Mouse (Mus musculus) heart, postnatal 10 days (tissue): Measurements from ENCODE around the gene Clec3a. TPM values are rescaled to one million over a fixed set of nuclear protein-coding genes. Genes with fewer than 3 reads are reported as not detected.

ENCODE experiments used
- DNase-seq, 2 experiments: peaks; one replicate each; pipeline ENCODE4 v3.0.0; 2021
- intact Hi-C: fragments of 180-260 bp; cut with DNase I; formaldehyde crosslinking; loops from one replicate; pipeline ENCODE4 v1.15.1; 2025
- total RNA-seq, 2 experiments: library from RNA; stranded (reverse); gene quantifications; 2 replicates each; pipeline ENCODE4 v1.2.3; 2021

The Clec3a gene
- total RNA-seq, 2 experiments from 2014 or later: not detected

DNA sequence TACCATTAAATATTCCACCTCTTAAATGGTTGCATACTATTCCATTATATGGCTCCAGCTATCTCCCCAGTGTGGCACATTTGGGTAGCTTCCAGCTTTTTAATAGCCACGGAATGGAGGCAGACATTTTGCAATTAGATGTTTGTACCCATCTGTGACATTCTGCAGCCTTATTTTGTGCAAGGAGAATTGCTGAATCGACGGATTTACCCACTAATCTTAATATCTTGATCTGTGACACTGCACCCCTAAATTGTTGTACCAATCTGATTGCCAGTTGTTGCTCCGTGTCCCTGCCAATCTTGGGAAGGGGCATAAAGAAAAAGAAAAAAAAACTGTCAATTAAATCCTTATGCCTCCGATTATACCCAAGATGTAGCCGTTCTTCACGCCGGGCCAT, 37.4 kb downstream of the Clec3a start:
- intact Hi-C loops: no loop called here
- no peak for DNase-seq

DNA sequence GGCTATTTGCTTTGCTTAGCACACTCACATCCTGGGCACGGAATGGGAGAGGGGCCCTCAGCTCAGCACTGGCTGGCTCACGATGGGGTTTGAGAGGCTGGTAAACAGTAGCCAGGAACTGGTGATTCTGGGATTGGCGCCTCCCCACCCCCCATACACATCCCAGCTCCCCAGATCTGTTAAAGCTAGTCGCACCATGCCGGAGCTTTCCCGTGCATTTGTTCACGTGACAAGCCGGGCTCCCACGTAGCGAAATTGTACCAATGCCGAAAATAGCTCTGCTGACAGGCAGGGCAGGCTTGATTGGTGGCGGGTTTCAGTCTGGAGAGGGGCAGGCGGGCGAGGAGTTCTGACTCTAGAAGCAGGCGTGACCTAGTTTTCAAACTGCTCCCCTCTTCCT, 38.1 kb downstream of the Clec3a start:
- peak; percentile 55 to 69 for DNase-seq
- intact Hi-C loops: no loop called here

DNA sequence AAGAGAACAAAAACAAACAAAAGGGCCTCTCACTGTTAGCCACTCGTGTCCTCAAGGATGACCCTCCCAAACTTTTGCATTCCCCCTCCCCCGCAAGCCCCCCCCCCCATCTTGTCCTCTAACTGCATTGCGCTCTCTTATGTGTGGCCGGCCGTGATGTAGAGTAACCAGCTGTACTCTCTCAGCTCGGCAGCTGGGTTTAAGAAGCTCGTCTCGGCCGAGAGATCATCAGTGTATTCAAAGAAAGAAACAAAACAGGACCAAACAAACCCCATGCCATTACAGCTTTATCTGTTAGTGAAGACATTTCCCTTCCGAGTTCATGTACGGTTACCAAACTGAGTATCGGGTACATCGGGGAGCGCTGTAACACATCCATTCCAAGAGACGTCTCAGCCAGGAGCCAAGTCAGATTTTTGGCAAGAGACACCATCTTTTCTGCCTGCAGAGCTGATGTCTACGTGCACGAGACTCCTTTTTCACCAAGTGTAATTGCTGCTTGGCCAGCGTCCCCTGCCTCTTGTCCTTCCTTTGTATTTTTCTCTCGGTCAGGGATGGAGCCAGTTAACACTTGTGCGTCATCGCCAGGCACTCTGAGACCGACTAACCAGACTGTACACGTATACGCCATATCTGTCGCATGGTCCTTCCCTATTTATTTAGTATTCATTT, 40.4 kb downstream of the Clec3a start:
- DNase-seq: peak; percentile 53 to 59
- intact Hi-C loops: no loop called here

DNA sequence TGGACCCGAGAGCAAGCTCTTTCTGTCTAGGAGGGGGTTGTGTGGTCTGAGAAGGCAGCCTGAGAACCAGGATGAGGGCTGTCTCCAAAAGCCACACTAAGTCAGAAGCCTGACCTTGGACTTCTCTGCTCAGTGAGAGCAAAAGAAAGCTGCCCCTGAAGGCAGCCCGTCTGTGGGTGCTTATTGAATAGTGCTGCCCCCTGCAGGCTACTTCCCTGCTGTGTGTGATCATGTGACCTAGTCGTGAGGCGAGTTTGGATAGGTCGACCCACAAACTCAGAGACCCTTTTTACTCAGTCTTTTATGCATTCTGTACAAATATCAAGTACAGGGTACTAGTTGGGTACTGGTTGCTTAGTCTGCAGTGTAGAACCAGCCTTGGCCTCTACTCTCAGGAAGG, 42.7 kb downstream of the Clec3a start:
- intact Hi-C loops: no loop called here

DNA sequence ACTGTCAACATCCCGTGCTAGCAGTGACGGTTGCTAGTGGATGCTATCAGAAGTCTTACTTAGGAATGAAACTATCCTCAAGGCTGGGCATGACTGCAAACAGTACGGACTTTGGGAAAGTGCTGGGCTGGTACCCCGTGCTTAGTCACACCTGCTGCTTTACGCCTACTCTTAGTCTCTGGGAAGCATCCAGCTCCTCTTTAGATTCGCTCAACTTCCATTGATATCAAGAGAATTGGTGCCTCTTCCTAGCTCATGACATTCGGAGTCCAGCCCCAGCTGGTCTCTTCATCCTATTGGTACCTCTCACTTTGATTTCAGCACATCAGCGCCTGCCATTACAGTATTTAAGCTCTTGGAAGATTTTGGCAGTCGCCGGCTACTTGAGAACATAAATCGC, 44.7 kb downstream of the Clec3a start:
- no peak for DNase-seq
- intact Hi-C loops: no loop called here

More for the DNA sequence above, 42.7 kb downstream of the Clec3a start:
- DNase-seq: no peak

DNA sequence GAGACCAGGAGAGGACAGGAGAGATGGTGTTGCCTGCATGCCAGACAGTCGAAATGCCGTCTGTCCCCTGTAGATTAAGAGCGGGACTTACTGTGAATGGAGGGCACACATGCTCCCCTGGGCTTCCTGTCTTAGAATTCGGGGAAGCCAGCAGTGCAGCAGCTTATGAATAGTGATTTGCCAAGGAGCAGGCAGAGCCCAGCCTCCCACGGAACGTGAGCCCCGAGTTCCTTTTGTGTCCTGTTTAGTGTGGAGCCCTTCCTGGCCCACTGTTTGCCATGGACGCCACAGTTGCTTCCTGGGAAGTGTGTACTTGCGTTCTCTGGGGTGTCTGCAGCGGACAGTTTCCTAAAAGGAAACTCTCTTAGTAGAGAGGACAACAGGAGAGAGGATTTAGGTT, 45.4 kb downstream of the Clec3a start:
- no peak for DNase-seq
- intact Hi-C loops: no loop called here

DNA sequence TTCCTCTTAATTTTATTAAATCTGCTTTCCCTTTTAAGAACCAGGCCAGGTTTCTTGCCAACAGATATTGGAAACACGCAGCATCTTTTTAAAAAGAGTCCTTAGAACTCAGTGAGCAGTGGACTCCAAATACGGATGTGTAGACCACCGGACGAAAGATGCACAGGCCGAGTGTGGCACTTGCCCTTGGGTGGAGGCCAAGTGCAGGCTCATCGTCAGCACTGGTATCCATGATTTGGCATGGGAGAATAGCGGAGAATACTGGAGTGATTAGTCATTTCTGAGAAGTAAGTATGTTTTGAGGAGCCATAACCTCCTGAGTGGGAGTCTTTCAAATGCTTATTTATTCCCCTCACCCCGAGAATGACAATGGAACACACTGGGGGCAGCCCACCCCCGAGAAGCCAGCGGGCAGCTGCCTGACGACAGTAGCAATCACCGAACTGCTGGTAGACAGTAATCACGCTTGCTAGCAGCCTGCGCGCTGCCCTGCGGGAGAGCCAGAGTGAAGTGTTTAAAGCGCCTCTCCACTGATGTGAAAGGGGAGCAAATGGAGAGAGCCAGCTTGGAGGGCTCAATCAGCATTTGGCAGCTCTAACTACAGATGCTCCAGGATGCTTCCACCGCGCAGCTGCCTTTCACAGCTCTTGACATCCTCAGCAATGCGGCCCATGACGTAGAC, 50.8 kb downstream of the Clec3a start:
- intact Hi-C loops: no loop called here
- DNase-seq: no peak

DNA sequence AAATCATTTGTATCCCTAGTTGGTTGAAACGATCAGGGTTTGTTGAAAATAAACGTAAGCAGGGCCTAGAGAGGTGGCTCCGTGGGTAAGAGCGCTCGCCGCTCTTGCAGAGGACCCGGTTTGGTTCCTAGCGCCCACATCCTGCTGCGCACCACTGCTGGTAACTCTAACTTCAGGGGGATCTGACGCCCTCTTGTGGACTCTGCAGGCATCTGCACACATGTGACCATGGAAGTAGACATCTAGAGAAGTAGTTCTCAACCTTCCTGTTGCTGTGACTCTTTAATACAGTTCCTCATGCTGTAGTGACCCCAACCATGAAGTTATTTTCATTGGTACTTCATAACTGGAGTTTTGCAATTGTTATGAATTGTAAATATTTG, 51.3 kb downstream of the Clec3a start:
- intact Hi-C loops: no loop called here
- DNase-seq: no peak

DNA sequence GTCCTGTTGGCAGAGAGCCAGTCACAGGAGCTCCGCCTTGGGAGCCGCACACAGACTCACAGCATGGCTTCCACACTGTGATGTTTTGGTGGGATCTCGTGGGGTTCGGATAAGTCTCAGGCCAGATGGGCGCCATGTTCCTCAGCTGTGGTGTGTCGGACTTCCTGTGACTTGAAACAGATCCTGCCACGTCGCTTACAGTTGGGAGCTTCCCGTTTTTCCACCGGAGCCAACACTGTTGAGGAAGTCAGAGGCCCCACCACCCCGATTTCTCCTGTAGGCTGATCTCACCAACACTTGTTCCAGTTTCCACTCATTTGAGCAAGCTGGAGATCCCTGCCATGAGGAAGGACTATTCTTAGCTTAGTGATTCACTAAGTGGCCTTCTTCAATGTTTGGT, 55.7 kb downstream of the Clec3a start:
- no peak for DNase-seq
- intact Hi-C loops: no loop called here

Other genes with a start within 250 kb of the Clec3a start
- under 1 TPM; 0.22 to 0.84 TPM for gene Vat1l, start 212.5 kb upstream of the Clec3a start, total RNA-seq
- 1 to 10 TPM; 7.4 to 8.1 TPM for gene Wwox, start 21.6 kb downstream of the Clec3a start, total RNA-seq